Mouse (Mus musculus): ENCODE measurements at regions not wholly inside any gene's neighbourhood (a gene's known extent, or its start where the extent isn't known, plus 50 kb on each side); places are given as distances from the start of the nearest gene placed in this dataset.

DNA sequence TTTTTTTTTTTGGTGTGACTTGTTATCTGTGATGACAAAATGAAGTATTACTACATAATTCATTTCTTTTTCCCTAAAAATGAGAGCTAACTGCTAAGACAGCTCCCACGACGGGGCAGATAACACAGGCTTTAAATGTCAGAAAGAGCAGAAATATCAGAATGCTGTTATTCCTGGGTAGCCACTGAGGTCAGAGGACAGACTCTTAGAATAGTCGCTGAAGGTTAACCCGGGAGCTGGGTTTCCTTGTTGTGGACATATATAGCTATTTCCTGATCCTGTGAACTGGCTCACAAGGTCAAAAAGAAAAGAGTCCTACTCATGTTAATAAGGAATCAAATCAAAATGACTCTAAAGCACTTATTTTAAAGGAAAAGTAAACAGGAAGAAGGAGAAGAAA lies 403.0 kb upstream of the Arglu1 start:
- Histone ChIP-seq H3K36me3 (no peaks in the 10 kb centered on the region), H3K4me1 (replicated peaks) (no peaks in the 10 kb centered on the region), H3K4me2 (no peak overlapping the region), H3K27ac (no peak overlapping the region), H3K9me3 (no peaks in the 10 kb centered on the region), H3K27me3 (no peaks in the 10 kb centered on the region), H3K4me3 (replicated peaks) (no peak overlapping the region), H3K9ac (replicated peaks) (no peak overlapping the region)
- WGBS = 78% methylated on average over 4 of the region's 4 CpGs
- ATAC-seq (ENCODE audit: insufficient number of reproducible peaks, insufficient read depth, low FRiP score, low TSS enrichment, low read depth) = no peak

GRCm38 (mm10) chr8:9072724-9073123 lies 382.4 kb upstream of the Arglu1 start:
- Histone ChIP-seq H3K9ac (replicated peaks) (no peak overlapping the region), H3K4me3 (replicated peaks) (no peak overlapping the region), H3K27me3 (no peaks in the 10 kb centered on the region), H3K36me3 (no peaks in the 10 kb centered on the region), H3K9me3 (no peaks in the 10 kb centered on the region), H3K27ac (no peak overlapping the region), H3K4me1 (replicated peaks) (no peaks in the 10 kb centered on the region), H3K4me2 (no peak overlapping the region)
- 86% methylated on average over 4 of the region's 4 CpGs for WGBS
- no peak for ATAC-seq (ENCODE audit: insufficient number of reproducible peaks, insufficient read depth, low FRiP score, low TSS enrichment, low read depth)

- no peak overlapping the region for H3K9ac ChIP-seq (replicated peaks)
- no peak overlapping the region for H3K4me2 ChIP-seq
- no peaks in the 10 kb centered on the region for H3K9me3 ChIP-seq
- no peaks in the 10 kb centered on the region for H3K27me3 ChIP-seq
- no peak overlapping the region for H3K27ac ChIP-seq
- H3K36me3 ChIP-seq = no peaks in the 10 kb centered on the region
- WGBS = 80% methylated on average over 11 of the region's 11 CpGs
- no peak overlapping the region for H3K4me3 ChIP-seq (replicated peaks)
- no peak for ATAC-seq (ENCODE audit: insufficient number of reproducible peaks, insufficient read depth, low FRiP score, low TSS enrichment, low read depth)
- H3K4me1 ChIP-seq (replicated peaks) = no peaks in the 10 kb centered on the region
These were observed 382.0 kb upstream of the Arglu1 start for GRCm38 (mm10) chr8:9072286-9072685.

- H3K4me3 ChIP-seq (replicated peaks) = no peak overlapping the region
- no peaks in the 10 kb centered on the region for H3K4me1 ChIP-seq (replicated peaks)
- H3K9me3 ChIP-seq = no peaks in the 10 kb centered on the region
- WGBS = 43% methylated on average over 6 of the region's 6 CpGs
- ATAC-seq (ENCODE audit: insufficient number of reproducible peaks, insufficient read depth, low FRiP score, low TSS enrichment, low read depth) = no peak
- H3K27me3 ChIP-seq = no peaks in the 10 kb centered on the region
- H3K9ac ChIP-seq (replicated peaks) = no peak overlapping the region
- no peak overlapping the region for H3K4me2 ChIP-seq
- H3K27ac ChIP-seq = no peak overlapping the region
- no peaks in the 10 kb centered on the region for H3K36me3 ChIP-seq
These were observed 380.6 kb upstream of the Arglu1 start for GRCm38 (mm10) chr8:9070953-9071352.

GRCm38 (mm10) chr8:9069845-9070244 lies 379.5 kb upstream of the Arglu1 start:
- H3K4me2 ChIP-seq = no peak overlapping the region
- no peak for ATAC-seq (ENCODE audit: insufficient number of reproducible peaks, insufficient read depth, low FRiP score, low TSS enrichment, low read depth)
- H3K27me3 ChIP-seq = no peaks in the 10 kb centered on the region
- no peak overlapping the region for H3K4me3 ChIP-seq (replicated peaks)
- H3K9me3 ChIP-seq = no peaks in the 10 kb centered on the region
- H3K36me3 ChIP-seq = no peaks in the 10 kb centered on the region
- no peak overlapping the region for H3K9ac ChIP-seq (replicated peaks)
- no peak overlapping the region for H3K27ac ChIP-seq
- 79% methylated on average over 7 of the region's 7 CpGs for WGBS
- H3K4me1 ChIP-seq (replicated peaks) = no peaks in the 10 kb centered on the region

- Histone ChIP-seq H3K36me3 (no peaks in the 10 kb centered on the region), H3K4me1 (replicated peaks) (no peaks in the 10 kb centered on the region), H3K27ac (no peak overlapping the region), H3K4me2 (no peak overlapping the region), H3K4me3 (replicated peaks) (no peak overlapping the region), H3K9me3 (no peaks in the 10 kb centered on the region), H3K27me3 (no peaks in the 10 kb centered on the region), H3K9ac (replicated peaks) (no peak overlapping the region)
- WGBS = 43% methylated on average over 1 of the region's 1 CpGs
- no peak for ATAC-seq (ENCODE audit: insufficient number of reproducible peaks, insufficient read depth, low FRiP score, low TSS enrichment, low read depth)
These were observed 377.4 kb upstream of the Arglu1 start for GRCm38 (mm10) chr8:9067731-9068130.

DNA sequence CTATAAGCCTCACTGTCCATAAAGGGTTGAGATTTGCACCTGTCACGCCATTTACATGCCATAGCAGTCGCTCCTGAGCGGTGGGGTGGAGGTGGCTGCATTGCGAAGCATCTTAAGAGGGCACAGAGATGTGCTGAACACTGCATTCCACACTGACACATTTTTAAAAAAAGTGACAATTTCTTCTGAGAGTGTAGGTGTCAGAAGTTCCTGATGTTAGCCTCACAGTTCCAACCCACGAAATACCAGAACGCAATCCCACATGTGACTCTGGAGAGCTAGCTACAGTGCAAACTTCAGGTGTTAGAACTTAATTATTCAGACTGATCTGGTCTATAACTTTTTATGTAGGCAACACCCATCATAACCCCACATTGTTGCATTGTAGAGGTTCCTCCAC lies 369.8 kb upstream of the Arglu1 start:
- no peak for ATAC-seq (ENCODE audit: insufficient number of reproducible peaks, insufficient read depth, low FRiP score, low TSS enrichment, low read depth)
- no peaks in the 10 kb centered on the region for H3K27me3 ChIP-seq
- 91% methylated on average over 6 of the region's 6 CpGs for WGBS
- peaks cover 8% of the 10 kb centered on the region for H3K4me1 ChIP-seq (replicated peaks)
- no peak overlapping the region for H3K9ac ChIP-seq (replicated peaks)
- H3K36me3 ChIP-seq = no peaks in the 10 kb centered on the region
- H3K9me3 ChIP-seq = no peaks in the 10 kb centered on the region
- H3K4me3 ChIP-seq (replicated peaks) = no peak overlapping the region
- no peak overlapping the region for H3K4me2 ChIP-seq
- no peak overlapping the region for H3K27ac ChIP-seq

- peak; percentile 75 for ATAC-seq (ENCODE audit: insufficient number of reproducible peaks, insufficient read depth, low FRiP score, low TSS enrichment, low read depth)
- peaks cover 21% of the 10 kb centered on the region for H3K4me1 ChIP-seq (replicated peaks)
- WGBS = 17% methylated on average over 6 of the region's 6 CpGs
- H3K9ac ChIP-seq (replicated peaks) = no peak overlapping the region
- no peaks in the 10 kb centered on the region for H3K9me3 ChIP-seq
- peaks cover 18% of the 10 kb centered on the region for H3K27me3 ChIP-seq
- no peak overlapping the region for H3K4me2 ChIP-seq
- H3K27ac ChIP-seq = no peak overlapping the region
- no peak overlapping the region for H3K4me3 ChIP-seq (replicated peaks)
- no peaks in the 10 kb centered on the region for H3K36me3 ChIP-seq
These were observed 365.1 kb upstream of the Arglu1 start for GRCm38 (mm10) chr8:9055416-9055819.

- no peak overlapping the region for H3K27ac ChIP-seq
- H3K4me2 ChIP-seq = no peak overlapping the region
- H3K4me3 ChIP-seq (replicated peaks) = no peak overlapping the region
- 40% methylated on average over 4 of the region's 4 CpGs for WGBS
- 0 out of 2 replicates have a peak, but pooled peaks have one; percentile 24 for ATAC-seq (ENCODE audit: insufficient number of reproducible peaks, insufficient read depth, low FRiP score, low TSS enrichment, low read depth)
- no peak overlapping the region for H3K9ac ChIP-seq (replicated peaks)
- H3K27me3 ChIP-seq = peaks cover 18% of the 10 kb centered on the region
- peaks cover 26% of the 10 kb centered on the region for H3K4me1 ChIP-seq (replicated peaks)
- H3K36me3 ChIP-seq = no peaks in the 10 kb centered on the region
- no peaks in the 10 kb centered on the region for H3K9me3 ChIP-seq
These were observed 364.5 kb upstream of the Arglu1 start for GRCm38 (mm10) chr8:9054801-9055200.

GRCm38 (mm10) chr8:9051699-9052098 lies 361.4 kb upstream of the Arglu1 start:
- H3K27ac ChIP-seq = no peak overlapping the region
- H3K4me2 ChIP-seq = no peak overlapping the region
- peaks cover 31% of the 10 kb centered on the region for H3K27me3 ChIP-seq
- H3K4me1 ChIP-seq (replicated peaks) = peaks cover 28% of the 10 kb centered on the region
- no peaks in the 10 kb centered on the region for H3K9me3 ChIP-seq
- H3K9ac ChIP-seq (replicated peaks) = no peak overlapping the region
- H3K36me3 ChIP-seq = no peaks in the 10 kb centered on the region
- no peak for ATAC-seq (ENCODE audit: insufficient number of reproducible peaks, insufficient read depth, low FRiP score, low TSS enrichment, low read depth)
- WGBS = 70% methylated on average over 10 of the region's 10 CpGs
- no peak overlapping the region for H3K4me3 ChIP-seq (replicated peaks)

DNA sequence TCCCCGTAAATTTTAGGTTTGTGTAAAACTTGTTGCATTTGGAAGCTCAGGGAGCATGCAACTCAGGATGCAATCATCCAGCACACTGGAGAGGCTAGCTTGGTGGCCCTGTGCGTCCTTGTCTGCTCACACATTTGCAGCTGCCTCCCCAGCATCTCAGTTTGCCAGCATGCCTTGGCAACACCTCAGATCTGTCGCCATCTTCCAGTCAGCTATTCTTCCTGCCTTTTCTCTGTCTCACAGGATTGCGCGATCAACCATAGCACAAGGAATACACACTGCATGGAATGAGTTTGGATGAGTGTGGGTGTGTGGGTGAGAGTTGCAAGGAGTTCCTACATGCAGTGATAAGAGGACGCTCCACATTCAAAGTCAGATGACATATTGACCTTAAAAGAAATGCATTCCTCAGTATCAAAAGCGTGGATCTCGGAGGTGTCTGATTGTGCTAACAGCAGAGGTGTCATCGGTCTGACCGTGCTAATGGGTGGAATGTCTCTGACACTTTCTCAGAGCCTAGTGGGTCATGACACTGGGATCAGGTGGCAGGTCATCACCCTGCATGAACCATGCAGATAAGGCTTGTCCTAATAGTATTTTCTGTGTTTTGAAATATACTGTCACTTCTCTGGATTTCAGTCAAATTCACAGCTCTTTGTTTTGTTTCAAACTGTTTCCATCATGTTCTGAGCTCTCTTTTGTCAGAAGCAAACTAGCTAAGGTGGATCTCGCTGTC lies 360.6 kb upstream of the Arglu1 start:
- 65% methylated on average over 11 of the region's 11 CpGs for WGBS
- H3K9me3 ChIP-seq = no peaks in the 10 kb centered on the region
- H3K27ac ChIP-seq = no peak overlapping the region
- H3K4me2 ChIP-seq = no peak overlapping the region
- peaks cover 31% of the 10 kb centered on the region for H3K27me3 ChIP-seq
- no peak for ATAC-seq (ENCODE audit: insufficient number of reproducible peaks, insufficient read depth, low FRiP score, low TSS enrichment, low read depth)
- no peaks in the 10 kb centered on the region for H3K36me3 ChIP-seq
- H3K4me1 ChIP-seq (replicated peaks) = peaks cover 27% of the 10 kb centered on the region
- no peak overlapping the region for H3K4me3 ChIP-seq (replicated peaks)
- H3K9ac ChIP-seq (replicated peaks) = no peak overlapping the region

DNA sequence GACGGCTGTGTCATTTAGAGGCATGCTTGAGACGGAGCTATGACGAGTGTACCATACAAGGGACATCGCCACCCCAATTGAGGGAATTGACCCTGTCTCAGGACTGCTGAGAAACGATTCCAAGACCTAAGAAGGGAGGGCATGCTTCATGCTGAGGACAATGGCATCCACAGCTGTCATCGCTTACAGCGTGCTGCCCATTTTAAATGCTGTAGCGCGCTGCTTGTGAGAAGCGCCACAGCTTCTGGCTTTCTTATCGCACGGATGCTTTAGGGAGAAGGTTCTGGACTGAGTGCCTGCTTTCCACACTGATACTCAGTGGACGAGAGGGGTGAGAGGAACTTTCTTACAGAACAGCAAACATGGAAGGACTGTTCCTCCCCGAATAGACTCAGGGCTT lies 357.8 kb upstream of the Arglu1 start:
- H3K4me1 ChIP-seq (replicated peaks) = peaks cover 11% of the 10 kb centered on the region
- no peak overlapping the region for H3K4me3 ChIP-seq (replicated peaks)
- ATAC-seq (ENCODE audit: insufficient number of reproducible peaks, insufficient read depth, low FRiP score, low TSS enrichment, low read depth) = no peak
- no peaks in the 10 kb centered on the region for H3K36me3 ChIP-seq
- no peak overlapping the region for H3K27ac ChIP-seq
- no peak overlapping the region for H3K4me2 ChIP-seq
- WGBS = 68% methylated on average over 14 of the region's 14 CpGs
- no peaks in the 10 kb centered on the region for H3K9me3 ChIP-seq
- H3K27me3 ChIP-seq = peaks cover 28% of the 10 kb centered on the region
- H3K9ac ChIP-seq (replicated peaks) = no peak overlapping the region
